Mouse (Mus musculus) olfactory bulb, adult 2 months (tissue): ENCODE measurements around the gene 4930486L24Rik.

ENCODE experiments used
- CTCF ChIP-seq: fragments of 200-500 bp; IDR thresholded peaks from 2 replicates; pipeline ENCODE4 v1.5.1; 2012; ENCODE audit warnings: low read depth, mild to moderate bottlenecking, low read length, moderate library complexity; ENCODE audit not compliant: insufficient read depth
- POLR2A ChIP-seq: fragments of 200-500 bp; IDR thresholded peaks from 2 replicates; pipeline ENCODE4 v1.6.1; 2012; ENCODE audit warnings: mild to moderate bottlenecking, low read depth, low read length, moderate library complexity; ENCODE audit not compliant: insufficient read depth

- TF ChIP-seq CTCF, result no peak
- TF ChIP-seq POLR2A, result no peak
These were observed 33.1 kb upstream of the 4930486L24Rik start, which contains the start of gene Ctla2b for GRCm38 (mm10) chr13:60897328-60897727.
